Mouse (Mus musculus): ENCODE data around the gene Lrrc46.

The Lrrc46 gene

GRCm38 (mm10) chr11:97007093-97007794 lies 34.0 kb downstream of the Lrrc46 start:
- DNase-seq, result no peak

- no peak for DNase-seq
These were observed 38.0 kb downstream of the Lrrc46 start for GRCm38 (mm10) chr11:97003170-97003569.

DNA sequence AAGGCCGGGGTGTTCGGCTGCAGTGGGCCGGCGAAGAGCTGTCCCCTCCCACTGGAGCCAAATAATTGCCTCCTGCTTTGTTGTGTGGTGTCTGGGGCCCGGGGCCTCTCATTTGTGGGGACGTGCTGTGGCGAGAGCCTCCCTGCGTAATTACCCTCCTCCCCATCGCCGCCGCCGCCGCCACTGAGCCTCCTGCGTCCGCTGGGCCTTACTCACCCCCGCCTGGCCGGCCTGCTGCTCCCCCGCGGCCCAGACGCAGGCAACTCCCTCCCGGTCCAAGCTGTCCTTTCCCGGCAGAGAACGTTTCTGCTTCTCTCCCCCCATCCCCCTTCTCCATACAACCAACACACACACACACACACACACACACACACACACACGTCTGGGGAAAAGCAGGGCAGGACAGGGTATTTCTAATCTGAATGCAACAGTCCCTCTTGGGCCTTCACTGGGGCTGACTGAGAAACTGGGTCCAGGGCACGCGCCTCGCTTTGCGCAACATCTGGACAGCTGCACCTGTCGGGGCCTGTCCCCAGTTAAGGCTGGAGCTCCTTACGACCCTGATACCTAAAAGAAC lies 43.7 kb downstream of the Lrrc46 start:
- peak; percentile 59 for DNase-seq

- no peak for DNase-seq
These were observed 44.3 kb downstream of the Lrrc46 start for GRCm38 (mm10) chr11:96996773-96997379.

GRCm38 (mm10) chr11:96995836-96996772 lies 45.1 kb downstream of the Lrrc46 start:
- no peak for DNase-seq

DNA sequence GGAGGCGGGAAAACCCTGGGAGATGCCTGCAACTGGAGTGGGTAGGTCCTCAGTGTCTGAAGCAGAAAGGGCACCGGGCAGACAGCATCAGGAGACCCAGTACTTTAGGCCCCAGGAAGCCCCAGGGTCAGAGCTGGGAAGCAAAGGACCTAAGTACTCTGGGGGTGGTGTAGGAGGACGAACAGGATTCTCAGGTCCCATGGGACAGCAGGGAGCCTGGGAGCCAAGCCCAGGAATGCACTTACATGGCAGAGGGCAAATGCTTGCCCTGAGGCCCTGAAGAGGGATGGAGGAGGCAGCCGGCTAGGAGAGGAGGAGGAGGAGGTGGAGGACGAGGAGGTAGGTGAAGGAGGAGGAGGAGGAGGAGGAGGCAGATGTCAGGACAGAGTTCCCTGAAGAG lies 46.2 kb downstream of the Lrrc46 start:
- DNase-seq, result no peak

GRCm38 (mm10) chr11:96992722-96993311 lies 48.4 kb downstream of the Lrrc46 start:
- DNase-seq, result no peak

DNA sequence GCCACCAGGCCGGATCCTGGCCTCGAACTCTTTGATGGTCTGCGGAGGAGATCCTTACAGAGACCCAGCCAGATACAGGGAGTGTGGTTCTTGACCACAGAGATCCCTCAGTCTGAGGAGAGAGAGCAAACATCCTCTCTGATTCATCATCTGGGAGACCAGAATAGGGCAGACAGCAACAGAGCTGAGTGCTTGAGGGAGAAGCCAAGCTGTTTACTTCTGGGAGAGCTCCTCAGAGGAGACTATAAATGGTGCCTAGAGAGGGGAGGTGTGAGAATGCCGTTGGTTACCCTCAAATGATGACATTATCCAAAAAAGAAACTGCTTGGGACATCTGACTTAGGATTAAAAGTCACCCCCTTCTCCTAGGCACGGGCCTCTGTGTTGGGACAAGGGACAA lies 49.7 kb downstream of the Lrrc46 start:
- no peak for DNase-seq

- DNase-seq, result no peak
These were observed 53.1 kb downstream of the Lrrc46 start for GRCm38 (mm10) chr11:96987873-96988655.

DNA sequence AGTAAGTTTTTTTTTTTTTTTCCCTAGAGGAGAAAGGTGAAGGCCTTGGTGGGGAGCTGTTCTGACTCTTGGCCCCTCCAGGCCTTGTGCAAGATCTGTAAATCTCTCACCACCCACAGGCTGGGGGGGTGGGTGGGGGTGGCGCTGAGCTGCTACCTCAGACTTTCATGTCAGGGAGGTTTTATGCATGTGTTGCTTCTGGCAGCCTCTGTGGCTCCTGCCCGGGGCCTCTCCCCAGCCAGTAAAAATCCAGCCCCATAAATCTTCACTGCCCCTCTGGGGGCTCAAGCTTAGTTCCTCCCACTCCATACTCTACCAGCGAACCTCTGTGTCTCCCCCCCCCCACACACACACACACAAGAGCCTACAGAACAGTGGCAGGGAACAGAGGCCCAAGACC lies 54.7 kb downstream of the Lrrc46 start:
- DNase-seq, result no peak

DNA sequence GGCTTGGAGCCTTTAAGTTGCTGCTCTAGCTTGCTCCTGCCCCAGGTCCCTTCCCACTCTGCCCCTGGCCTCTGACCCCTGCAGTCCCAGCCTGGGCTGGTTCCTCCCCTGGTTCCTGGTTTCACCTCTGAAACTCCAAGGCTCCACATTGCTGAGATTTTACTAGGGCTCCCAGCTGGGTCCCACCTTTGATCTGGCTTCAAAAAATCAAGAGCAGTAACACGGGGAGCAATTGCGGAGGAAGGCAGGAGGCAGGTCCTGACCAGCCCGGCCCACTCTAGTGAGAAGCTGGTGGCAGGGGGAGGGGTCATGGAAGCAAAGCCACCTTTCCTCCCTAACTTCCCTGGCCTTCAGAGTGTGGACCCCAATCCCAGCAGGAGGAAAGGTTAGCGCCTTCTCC lies 56.3 kb downstream of the Lrrc46 start:
- DNase-seq, result no peak

Data from cerebellum, adult 11 months (tissue).